Mouse (Mus musculus) limb, embryonic 14.5 days (tissue): ENCODE measurements at regions not wholly inside any gene's neighbourhood (a gene's known extent, or its start where the extent isn't known, plus 50 kb on each side); places are given as distances from the start of the nearest gene placed in this dataset.

Experiments
- ATAC-seq: fragments of 200-750 bp; cut with Nextera tagmentation; 2 replicates; pipeline ENCODE4 v1.8.0; 2017; ENCODE audit warnings: low read depth, moderate number of reproducible peaks, moderate TSS enrichment; ENCODE audit not compliant: low FRiP score
- DNase-seq: peaks from one replicate; pipeline ENCODE4 v3.0.0-alpha.2; 2015; ENCODE audit warnings: low spot score
- H3K27ac ChIP-seq: fragments of 300-500 bp; sonication (generic); replicated peaks from 2 replicates; pipeline ENCODE4 v1.5.1; 2014; ENCODE audit warnings: low read depth, mild to moderate bottlenecking, low read length, moderate library complexity, mixed read lengths
- H3K27me3 ChIP-seq: fragments of 300-500 bp; sonication (generic); 2 replicates; pipeline ENCODE4 v1.6.1; 2014; ENCODE audit warnings: low read length, mixed read lengths; ENCODE audit not compliant: control insufficient read depth, insufficient read depth
- H3K36me3 ChIP-seq: fragments of 300-500 bp; sonication (generic); 2 replicates; pipeline ENCODE4 v1.6.1; 2014; ENCODE audit warnings: mild to moderate bottlenecking, low read length, moderate library complexity, mixed read lengths; ENCODE audit not compliant: control insufficient read depth, insufficient read depth
- H3K4me1 ChIP-seq: fragments of 300-500 bp; sonication (generic); 2 replicates; pipeline ENCODE4 v1.6.1; 2014; ENCODE audit warnings: antibody characterized with exemption, low read length, mixed read lengths; ENCODE audit not compliant: control insufficient read depth, insufficient read depth
- H3K4me2 ChIP-seq: fragments of 300-500 bp; sonication (generic); replicated peaks from 2 replicates; pipeline ENCODE4 v1.6.1; 2014; ENCODE audit warnings: low read depth, mild to moderate bottlenecking, low read length, moderate library complexity; ENCODE audit not compliant: severe bottlenecking
- H3K4me3 ChIP-seq: fragments of 300-500 bp; sonication (generic); replicated peaks from 2 replicates; pipeline ENCODE4 v1.5.1; 2014; ENCODE audit warnings: low read length
- H3K9ac ChIP-seq: fragments of 300-500 bp; sonication (generic); 2 replicates; pipeline ENCODE4 v1.6.1; 2014; ENCODE audit warnings: mild to moderate bottlenecking, low read depth, low read length, moderate library complexity; ENCODE audit not compliant: severe bottlenecking
- H3K9me3 ChIP-seq: fragments of 300-500 bp; sonication (generic); 2 replicates; pipeline ENCODE4 v1.6.1; 2016; ENCODE audit warnings: low read length; ENCODE audit not compliant: control insufficient read depth
- POLR2A ChIP-seq: fragments of 200-500 bp; IDR thresholded peaks from 2 replicates; pipeline ENCODE4 v1.8.0; 2012; ENCODE audit warnings: inconsistent platforms, mild to moderate bottlenecking, moderate library complexity, borderline replicate concordance; ENCODE audit not compliant: insufficient read depth, insufficient read length; ENCODE audit errors: extremely low read depth
- WGBS: fragments of 180-500 bp; shearing (Covaris S2); extraction: QIAGEN DNeasy Blood & Tissue Kit; methylation state at CpG from one replicate; pipeline ENCODE4 v1.1.7; 2014; 5-methylcytosine and 5-hydroxymethylcytosine counted together

GRCm38 (mm10) chr10:125467503-125467902 is 78.2 kb upstream of the Slc16a7 start:
- Histone ChIP-seq H3K9me3 (no peaks in the 10 kb centered on the region), H3K4me1 (no peaks in the 10 kb centered on the region), H3K4me2 (no peak overlapping the region), H3K27ac (no peak overlapping the region), H3K9ac (no peak overlapping the region), H3K4me3 (no peak overlapping the region), H3K36me3 (no peaks in the 10 kb centered on the region), H3K27me3 (no peaks in the 10 kb centered on the region)
- WGBS: 86% methylated on average over 5 of the region's 5 CpGs
- TF ChIP-seq POLR2A: no peak
- no peak for ATAC-seq
- DNase-seq: no peak

DNA sequence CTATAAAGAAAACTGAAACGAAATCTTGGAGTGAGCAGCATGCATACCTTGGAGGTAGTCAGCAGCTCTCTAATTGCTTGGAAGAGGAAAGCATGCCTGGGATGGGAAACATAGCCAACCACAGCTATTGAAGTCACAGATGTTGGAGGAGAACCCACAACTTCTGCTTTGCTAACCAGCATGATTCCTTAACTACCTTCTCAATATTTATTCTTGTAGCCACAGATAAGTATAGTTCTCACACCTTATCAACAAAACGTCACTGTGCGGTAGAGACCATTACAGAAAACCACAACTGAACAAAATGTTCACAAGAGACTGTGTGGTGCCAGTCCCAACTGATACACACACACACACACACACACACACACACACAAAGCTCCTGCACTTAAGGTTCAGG is 99.1 kb upstream of the Slc16a7 start:
- Histone ChIP-seq H3K27ac (no peak overlapping the region), H3K4me3 (no peak overlapping the region), H3K36me3 (no peaks in the 10 kb centered on the region), H3K27me3 (no peaks in the 10 kb centered on the region), H3K4me1 (no peaks in the 10 kb centered on the region), H3K9ac (no peak overlapping the region), H3K9me3 (no peaks in the 10 kb centered on the region), H3K4me2 (no peak overlapping the region)
- no peak for TF ChIP-seq POLR2A
- no peak for DNase-seq
- WGBS: 73% methylated on average over 3 of the region's 3 CpGs
- no peak for ATAC-seq

- TF ChIP-seq POLR2A: no peak
- 45% methylated on average over 4 of the region's 4 CpGs for WGBS
Measured at GRCm38 (mm10) chr10:125490395-125490794, 101.1 kb upstream of the Slc16a7 start.

GRCm38 (mm10) chr10:125494489-125494888 is 105.2 kb upstream of the Slc16a7 start:
- DNase-seq (no peak), ATAC-seq (no peak)
- no peak for TF ChIP-seq POLR2A
- Histone ChIP-seq H3K27ac (no peak overlapping the region), H3K4me2 (no peak overlapping the region), H3K27me3 (no peaks in the 10 kb centered on the region), H3K9ac (no peak overlapping the region), H3K9me3 (no peaks in the 10 kb centered on the region), H3K36me3 (no peaks in the 10 kb centered on the region), H3K4me3 (no peak overlapping the region), H3K4me1 (no peaks in the 10 kb centered on the region)
- WGBS: 79% methylated on average over 4 of the region's 4 CpGs

More at GRCm38 (mm10) chr10:125490395-125490794, 101.1 kb upstream of the Slc16a7 start:
- Histone ChIP-seq H3K4me3 (no peak overlapping the region), H3K4me2 (no peak overlapping the region), H3K36me3 (no peaks in the 10 kb centered on the region), H3K9ac (no peak overlapping the region), H3K27me3 (no peaks in the 10 kb centered on the region), H3K27ac (no peak overlapping the region), H3K9me3 (no peaks in the 10 kb centered on the region), H3K4me1 (no peaks in the 10 kb centered on the region)
- ATAC-seq (no peak), DNase-seq (no peak)

DNA sequence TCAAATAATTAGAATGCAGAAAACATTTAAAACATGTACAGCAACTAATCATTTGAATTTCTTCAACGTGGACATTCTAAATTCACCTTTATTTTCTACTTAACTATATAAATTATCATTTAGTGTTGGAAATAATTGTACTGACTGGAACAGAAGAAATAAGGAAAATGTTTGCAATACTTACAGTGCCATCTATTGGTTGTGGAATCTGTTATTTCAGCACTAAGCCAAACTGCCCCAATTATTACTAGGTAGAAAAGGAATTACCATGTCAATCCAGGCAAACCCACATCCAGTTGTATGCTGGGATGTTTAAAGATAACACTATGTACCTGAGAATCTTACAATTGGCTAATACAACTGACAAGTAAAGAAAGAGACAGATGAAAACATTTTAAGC is 109.1 kb upstream of the Slc16a7 start:
- ATAC-seq: no peak
- 21% methylated on average over 1 of the region's 1 CpGs for WGBS
- Histone ChIP-seq H3K4me2 (no peak overlapping the region), H3K27me3 (no peaks in the 10 kb centered on the region), H3K36me3 (no peaks in the 10 kb centered on the region), H3K4me1 (no peaks in the 10 kb centered on the region), H3K9ac (no peak overlapping the region), H3K4me3 (no peak overlapping the region), H3K9me3 (no peaks in the 10 kb centered on the region), H3K27ac (no peak overlapping the region)
- TF ChIP-seq POLR2A: no peak
- DNase-seq: peak; percentile 28

DNA sequence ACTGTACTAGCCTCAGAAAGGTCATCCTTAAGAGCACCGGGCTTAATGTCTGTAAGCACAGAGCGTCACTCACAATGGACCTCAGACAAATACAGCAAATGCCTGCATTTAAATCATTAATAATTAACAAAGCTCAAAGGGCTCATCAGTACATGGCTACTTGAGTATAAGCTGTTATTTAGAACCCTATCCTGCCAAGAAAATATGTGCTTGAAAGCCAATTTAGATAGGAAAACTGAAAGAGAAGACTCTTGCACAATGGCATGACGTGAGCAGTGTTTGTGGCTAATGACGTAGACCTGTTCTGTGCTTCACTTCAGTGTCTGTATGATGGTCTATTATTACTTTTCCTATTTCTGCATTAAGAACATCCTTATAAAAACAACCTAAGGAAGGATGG is 111.1 kb upstream of the Slc16a7 start:
- Histone ChIP-seq H3K4me2 (no peak overlapping the region), H3K27ac (no peak overlapping the region), H3K4me1 (no peaks in the 10 kb centered on the region), H3K27me3 (no peaks in the 10 kb centered on the region), H3K9ac (no peak overlapping the region), H3K36me3 (no peaks in the 10 kb centered on the region), H3K4me3 (no peak overlapping the region), H3K9me3 (no peaks in the 10 kb centered on the region)
- TF ChIP-seq POLR2A: no peak
- 93% methylated on average over 4 of the region's 4 CpGs for WGBS
- DNase-seq (no peak), ATAC-seq (no peak)
